Mouse (Mus musculus) kidney, postnatal 0 days (tissue): Measurements from ENCODE around the gene Ranbp3l. TPM values are rescaled to one million over a fixed set of nuclear protein-coding genes. Genes with fewer than 3 reads are reported as not detected.

Source experiments
- ATAC-seq: fragments of 200-750 bp; cut with Nextera tagmentation; replicated peaks from 2 replicates; pipeline ENCODE4 v1.8.0; 2017; ENCODE audit warnings: low read depth, moderate number of reproducible peaks, moderate TSS enrichment, moderate library complexity; ENCODE audit not compliant: low FRiP score
- DNase-seq: peaks from one replicate; pipeline ENCODE4 v3.0.0-alpha.2; 2016; ENCODE audit warnings: low spot score
- H3K27ac ChIP-seq: fragments of 300-500 bp; sonication (generic); 2 replicates; pipeline ENCODE4 v1.5.1; 2014; ENCODE audit warnings: mild to moderate bottlenecking
- H3K27me3 ChIP-seq: fragments of 300-500 bp; sonication (generic); 2 replicates; pipeline ENCODE4 v1.6.1; 2014; ENCODE audit warnings: low read length, mixed read lengths; ENCODE audit not compliant: insufficient read depth
- H3K36me3 ChIP-seq: fragments of 300-500 bp; sonication (generic); 2 replicates; pipeline ENCODE4 v1.6.1; 2014; ENCODE audit warnings: low read length, mixed read lengths; ENCODE audit not compliant: insufficient read depth
- H3K4me1 ChIP-seq: fragments of 300-500 bp; sonication (generic); replicated peaks from 2 replicates; pipeline ENCODE4 v1.6.1; 2014; ENCODE audit warnings: antibody characterized with exemption, low read length, mixed read lengths; ENCODE audit not compliant: insufficient read depth
- H3K4me2 ChIP-seq: fragments of 300-500 bp; sonication (generic); 2 replicates; pipeline ENCODE4 v1.6.1; 2014; ENCODE audit warnings: mild to moderate bottlenecking, low read length, moderate library complexity, mixed read lengths
- H3K4me3 ChIP-seq: fragments of 300-500 bp; sonication (generic); replicated peaks from 2 replicates; pipeline ENCODE4 v1.5.1; 2014; ENCODE audit warnings: low read depth, low read length
- H3K9ac ChIP-seq: fragments of 300-500 bp; sonication (generic); 2 replicates; pipeline ENCODE4 v1.6.1; 2014; ENCODE audit warnings: low read depth, low read length
- H3K9me3 ChIP-seq: fragments of 300-500 bp; sonication (generic); replicated peaks from 2 replicates; pipeline ENCODE4 v1.6.1; 2016; ENCODE audit warnings: low read length, inconsistent platforms, mixed read lengths
- CTCF ChIP-seq: IDR thresholded peaks from 2 replicates; pipeline ENCODE4 v1.5.1; 2016; ENCODE audit warnings: antibody characterized with exemption, low read depth, mild to moderate bottlenecking, moderate library complexity
- WGBS: fragments of 180-500 bp; shearing (Covaris S2); extraction: QIAGEN DNeasy Blood & Tissue Kit; methylation state at CpG from one replicate; pipeline ENCODE4 v1.1.7; 2014; 5-methylcytosine and 5-hydroxymethylcytosine counted together
- polyA plus RNA-seq: library from polyadenylated mRNA; unstranded; fragments of >200 nt; fragmentation: Nextera tagmentation; extraction: Ambion mirVana; gene quantifications from 2 replicates; pipeline ENCODE4 v1.2.1, GENCODE M21; 2015

Ranbp3l gene
- polyA plus RNA-seq, 1 experiment from 2014 or later, result 37.8 TPM

GRCm38 (mm10) chr15:9073684-9074083, 105.9 kb downstream of the Ranbp3l start:
- H3K36me3 ChIP-seq, result no peaks in the 10 kb centered on the region
- no peaks in the 10 kb centered on the region for H3K9me3 ChIP-seq
- ATAC-seq (no peak), DNase-seq (no peak)
- 68% methylated on average over 5 of the region's 5 CpGs for WGBS
- H3K27ac ChIP-seq, result no peak overlapping the region; the same call in 1 of the 2 replicates
- H3K4me3 ChIP-seq, result no peak overlapping the region
- H3K4me1 ChIP-seq, result peaks cover 19% of the 10 kb centered on the region
- no peaks in the 10 kb centered on the region for H3K27me3 ChIP-seq
- H3K9ac ChIP-seq, result no peak overlapping the region
- TF ChIP-seq CTCF, result no peak
- peak overlapping the region; percentile 64; the same call in 1 of the 2 replicates for H3K4me2 ChIP-seq

- 23% methylated on average over 2 of the region's 2 CpGs for WGBS
- H3K9ac ChIP-seq, result no peak overlapping the region
- ATAC-seq (no peak), DNase-seq (peak; percentile 9)
- H3K27ac ChIP-seq, result no peak overlapping the region; the same call in 1 of the 2 replicates
- peaks cover 22% of the 10 kb centered on the region for H3K4me1 ChIP-seq
- no peaks in the 10 kb centered on the region for H3K9me3 ChIP-seq
- peak overlapping the region; percentile 64; the same call in 1 of the 2 replicates for H3K4me2 ChIP-seq
- no peaks in the 10 kb centered on the region for H3K27me3 ChIP-seq
- H3K4me3 ChIP-seq, result no peak overlapping the region
- no peaks in the 10 kb centered on the region for H3K36me3 ChIP-seq
- TF ChIP-seq CTCF, result no peak
Observed at GRCm38 (mm10) chr15:9074139-9074538, 106.4 kb downstream of the Ranbp3l start.

GRCm38 (mm10) chr15:9074671-9075070, 106.9 kb downstream of the Ranbp3l start:
- Histone ChIP-seq H3K4me1 (peaks cover 27% of the 10 kb centered on the region), H3K9ac (no peak overlapping the region), H3K27ac (no peak overlapping the region), H3K27me3 (no peaks in the 10 kb centered on the region), H3K9me3 (no peaks in the 10 kb centered on the region), H3K4me3 (no peak overlapping the region), H3K36me3 (no peaks in the 10 kb centered on the region), H3K4me2 (peak overlapping the region; percentile 1; the same call in 1 of the 2 replicates)
- no peak for ATAC-seq
- DNase-seq, result peak; percentile 38
- no peak for TF ChIP-seq CTCF
- 19% methylated on average over 4 of the region's 4 CpGs for WGBS

- H3K27ac ChIP-seq, result no peak overlapping the region
- no peak for DNase-seq
- TF ChIP-seq CTCF, result no peak
- no peak for ATAC-seq
- WGBS, result 71% methylated on average over 14 of the region's 14 CpGs
- no peak overlapping the region for H3K4me3 ChIP-seq
- H3K4me2 ChIP-seq, result no peak overlapping the region
- no peak overlapping the region for H3K9ac ChIP-seq
- no peaks in the 10 kb centered on the region for H3K36me3 ChIP-seq
- no peaks in the 10 kb centered on the region for H3K9me3 ChIP-seq
- H3K4me1 ChIP-seq, result peaks cover 26% of the 10 kb centered on the region
- H3K27me3 ChIP-seq, result no peaks in the 10 kb centered on the region
Observed at GRCm38 (mm10) chr15:9075608-9076200, 108.0 kb downstream of the Ranbp3l start.

GRCm38 (mm10) chr15:9078481-9079300, 110.9 kb downstream of the Ranbp3l start:
- TF ChIP-seq CTCF, result no peak
- Histone ChIP-seq H3K4me1 (peaks cover 25% of the 10 kb centered on the region), H3K36me3 (no peaks in the 10 kb centered on the region), H3K9ac (no peak overlapping the region), H3K4me2 (no peak overlapping the region), H3K9me3 (no peaks in the 10 kb centered on the region), H3K27me3 (no peaks in the 10 kb centered on the region), H3K27ac (peak overlapping the region; percentile 28), H3K4me3 (no peak overlapping the region)
- DNase-seq (no peak), ATAC-seq (no peak)
- 79% methylated on average over 12 of the region's 12 CpGs for WGBS

- H3K9me3 ChIP-seq, result no peaks in the 10 kb centered on the region
- H3K9ac ChIP-seq, result no peak overlapping the region
- H3K4me3 ChIP-seq, result no peak overlapping the region
- WGBS, result 52% methylated on average over 5 of the region's 5 CpGs
- H3K27ac ChIP-seq, result no peak overlapping the region
- ATAC-seq (no peak), DNase-seq (no peak)
- no peaks in the 10 kb centered on the region for H3K36me3 ChIP-seq
- TF ChIP-seq CTCF, result no peak
- H3K27me3 ChIP-seq, result no peaks in the 10 kb centered on the region
- H3K4me1 ChIP-seq, result peaks cover 22% of the 10 kb centered on the region; the same call in 1 of the 2 replicates
- no peak overlapping the region for H3K4me2 ChIP-seq
Observed at GRCm38 (mm10) chr15:9079626-9080025, 111.9 kb downstream of the Ranbp3l start.
